Mouse (Mus musculus): ENCODE measurements around the gene Csnk2a2. TPM values are rescaled to one million over a fixed set of nuclear protein-coding genes. Genes with fewer than 3 reads are reported as not detected.

Csnk2a2 gene
- total RNA-seq, 1 experiment from 2014 or later, result 81.9 TPM

GRCm38 (mm10) chr8:95487800-95488697, 1.8 kb downstream of the Csnk2a2 start:
- peak; percentile 54 for DNase-seq

- no peak for DNase-seq
Observed at GRCm38 (mm10) chr8:95470008-95470407, 19.8 kb downstream of the Csnk2a2 start.

GRCm38 (mm10) chr8:95468995-95469394, 20.8 kb downstream of the Csnk2a2 start:
- DNase-seq, result no peak

- peak; percentile 59 for DNase-seq
Observed at GRCm38 (mm10) chr8:95466543-95466942, 23.3 kb downstream of the Csnk2a2 start.

GRCm38 (mm10) chr8:95452518-95452917, 37.3 kb downstream of the Csnk2a2 start:
- no peak for DNase-seq

- DNase-seq, result no peak
Observed at GRCm38 (mm10) chr8:95450271-95450670, 39.6 kb downstream of the Csnk2a2 start.

GRCm38 (mm10) chr8:95447661-95448060, 42.2 kb downstream of the Csnk2a2 start:
- peak; percentile 77 for DNase-seq

GRCm38 (mm10) chr8:95445042-95445441, 44.8 kb downstream of the Csnk2a2 start:
- DNase-seq, result peak; percentile 62

- DNase-seq, result no peak
Observed at GRCm38 (mm10) chr8:95441491-95442039, 48.3 kb downstream of the Csnk2a2 start.

GRCm38 (mm10) chr8:95440168-95440709, 49.6 kb downstream of the Csnk2a2 start:
- DNase-seq, result no peak

- no peak for DNase-seq
Observed at GRCm38 (mm10) chr8:95439421-95439820, 50.4 kb downstream of the Csnk2a2 start.

GRCm38 (mm10) chr8:95437341-95437992, 52.4 kb downstream of the Csnk2a2 start:
- no peak for DNase-seq

- DNase-seq, result no peak
Observed at GRCm38 (mm10) chr8:95435930-95436329, 53.9 kb downstream of the Csnk2a2 start.

GRCm38 (mm10) chr8:95435471-95435870, 54.4 kb downstream of the Csnk2a2 start:
- DNase-seq, result no peak

GRCm38 (mm10) chr8:95434686-95435439, 55.0 kb downstream of the Csnk2a2 start, which contains the start of gene Cfap20:
Gene Cfap20, minus strand, starts transcription at chr8:95434869.
- peak; percentile 100 for DNase-seq

GRCm38 (mm10) chr8:95434233-95434632, 55.6 kb downstream of the Csnk2a2 start:
- DNase-seq, result peak; percentile 57

GRCm38 (mm10) chr8:95433124-95433523, 56.7 kb downstream of the Csnk2a2 start:
- DNase-seq, result no peak

- no peak for DNase-seq
Observed at GRCm38 (mm10) chr8:95432471-95432870, 57.4 kb downstream of the Csnk2a2 start.

GRCm38 (mm10) chr8:95429945-95430344, 59.9 kb downstream of the Csnk2a2 start:
- DNase-seq, result peak; percentile 76

GRCm38 (mm10) chr8:95427594-95428535, 62.0 kb downstream of the Csnk2a2 start:
- peak; percentile 87 for DNase-seq

GRCm38 (mm10) chr8:95426781-95427281, 63.0 kb downstream of the Csnk2a2 start:
- no peak for DNase-seq
